Mouse (Mus musculus): Measurements from ENCODE around the gene Fam83g.

The Fam83g gene

GRCm38 (mm10) chr11:61652216-61652615 lies 31.7 kb upstream of the Fam83g start:
- no peak for DNase-seq (ENCODE audit: low read depth, low spot score)

GRCm38 (mm10) chr11:61652686-61653447 lies 31.0 kb upstream of the Fam83g start, which contains the start of gene Grap:
Gene Grap (plus strand): TSS chr11:61653265.
- DNase-seq (ENCODE audit: low read depth, low spot score): no peak

- no peak for DNase-seq (ENCODE audit: low read depth, low spot score)
These were observed 30.3 kb upstream of the Fam83g start for GRCm38 (mm10) chr11:61653568-61653967.

DNA sequence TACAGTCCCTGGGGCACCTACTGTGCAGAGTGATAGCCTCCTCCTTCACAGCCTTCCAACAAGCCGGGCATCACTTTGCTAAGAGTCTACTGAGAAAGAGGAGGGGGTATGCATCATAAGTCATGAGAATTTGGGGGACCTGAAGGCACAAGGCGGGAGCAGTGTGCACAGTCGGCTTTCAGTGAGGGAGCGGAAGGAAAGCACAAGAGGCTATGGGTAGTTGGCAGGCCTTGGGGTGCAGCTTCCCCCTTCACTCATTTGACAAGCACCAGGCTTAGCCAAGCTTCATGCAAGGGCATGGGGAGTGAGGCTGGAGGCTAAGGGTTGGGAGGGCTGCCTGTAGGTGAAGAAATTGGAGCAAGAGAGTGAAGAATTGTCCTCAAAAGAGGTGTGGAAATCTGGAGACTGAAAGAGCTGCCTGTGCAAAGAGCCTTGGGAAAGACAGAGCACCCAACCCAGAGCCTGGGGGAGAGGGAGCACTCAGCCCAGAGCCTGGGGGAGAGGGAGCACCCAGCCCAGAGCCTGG lies 29.0 kb upstream of the Fam83g start:
- DNase-seq (ENCODE audit: low read depth, low spot score): no peak

- no peak for DNase-seq (ENCODE audit: low read depth, low spot score)
These were observed 28.2 kb upstream of the Fam83g start for GRCm38 (mm10) chr11:61655649-61656048.

DNA sequence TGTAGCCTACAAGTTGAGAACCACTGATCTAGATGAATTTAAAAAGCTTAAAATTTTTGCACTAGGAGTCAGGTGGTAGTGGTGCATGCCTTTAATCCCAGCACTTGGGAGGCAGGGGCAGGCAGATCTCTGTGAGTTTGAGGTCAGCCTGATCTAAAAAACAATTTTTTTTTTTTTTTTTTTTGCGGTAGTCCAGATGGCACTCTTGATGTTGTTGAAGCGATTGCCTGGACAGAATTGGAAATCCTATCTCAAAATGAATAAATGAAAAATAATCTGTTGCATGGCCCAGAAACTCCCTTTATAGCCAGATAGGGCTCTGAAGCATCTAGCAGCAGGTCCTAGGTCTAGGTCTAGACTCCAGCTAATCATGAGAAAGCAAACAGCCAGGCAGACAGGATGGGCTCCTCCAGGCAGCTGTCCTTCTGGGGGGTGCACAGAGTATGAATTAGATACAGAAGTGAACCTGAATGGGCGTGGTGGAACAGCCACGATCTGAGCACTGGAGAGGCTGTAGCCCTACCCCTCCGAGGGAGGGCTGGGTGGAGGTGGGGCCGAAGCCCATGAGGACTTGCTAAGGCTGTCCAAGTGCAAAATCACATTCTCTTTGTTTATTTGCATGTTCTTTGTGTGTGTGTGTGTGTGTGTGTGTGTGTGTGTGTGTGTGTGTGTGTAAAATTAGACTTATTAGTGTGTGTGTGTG lies 27.6 kb upstream of the Fam83g start:
- DNase-seq (ENCODE audit: low read depth, low spot score): no peak

- no peak for DNase-seq (ENCODE audit: low read depth, low spot score)
These were observed 26.5 kb upstream of the Fam83g start for GRCm38 (mm10) chr11:61657432-61657831.

DNA sequence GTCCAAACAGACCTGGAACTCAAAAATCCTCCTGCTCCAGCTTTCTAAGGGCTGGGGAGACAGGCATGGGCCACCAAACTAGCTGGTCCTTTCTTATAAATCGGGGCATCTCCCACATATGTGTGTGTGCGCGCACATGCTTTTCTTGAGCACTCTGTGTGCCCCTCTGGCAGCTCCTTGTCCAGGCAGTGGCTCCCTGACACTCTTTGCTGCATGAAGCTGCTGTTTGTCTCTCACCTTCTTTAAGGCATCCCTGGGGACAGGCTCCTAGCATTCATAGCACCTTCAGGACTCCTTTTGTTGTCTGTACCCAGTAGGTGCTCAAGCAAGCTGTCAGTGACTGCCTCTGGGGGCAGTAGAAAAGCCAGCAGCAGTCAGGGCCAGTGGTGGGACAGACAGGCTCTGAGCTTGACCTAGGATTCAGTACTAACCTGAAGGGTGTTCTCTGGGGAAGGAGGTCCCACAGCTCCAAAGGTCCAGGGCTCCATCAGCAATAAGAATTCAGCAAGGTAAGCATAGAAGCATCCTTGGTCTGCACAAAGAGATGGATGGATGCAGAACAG lies 25.4 kb upstream of the Fam83g start:
- no peak for DNase-seq (ENCODE audit: low read depth, low spot score)

DNA sequence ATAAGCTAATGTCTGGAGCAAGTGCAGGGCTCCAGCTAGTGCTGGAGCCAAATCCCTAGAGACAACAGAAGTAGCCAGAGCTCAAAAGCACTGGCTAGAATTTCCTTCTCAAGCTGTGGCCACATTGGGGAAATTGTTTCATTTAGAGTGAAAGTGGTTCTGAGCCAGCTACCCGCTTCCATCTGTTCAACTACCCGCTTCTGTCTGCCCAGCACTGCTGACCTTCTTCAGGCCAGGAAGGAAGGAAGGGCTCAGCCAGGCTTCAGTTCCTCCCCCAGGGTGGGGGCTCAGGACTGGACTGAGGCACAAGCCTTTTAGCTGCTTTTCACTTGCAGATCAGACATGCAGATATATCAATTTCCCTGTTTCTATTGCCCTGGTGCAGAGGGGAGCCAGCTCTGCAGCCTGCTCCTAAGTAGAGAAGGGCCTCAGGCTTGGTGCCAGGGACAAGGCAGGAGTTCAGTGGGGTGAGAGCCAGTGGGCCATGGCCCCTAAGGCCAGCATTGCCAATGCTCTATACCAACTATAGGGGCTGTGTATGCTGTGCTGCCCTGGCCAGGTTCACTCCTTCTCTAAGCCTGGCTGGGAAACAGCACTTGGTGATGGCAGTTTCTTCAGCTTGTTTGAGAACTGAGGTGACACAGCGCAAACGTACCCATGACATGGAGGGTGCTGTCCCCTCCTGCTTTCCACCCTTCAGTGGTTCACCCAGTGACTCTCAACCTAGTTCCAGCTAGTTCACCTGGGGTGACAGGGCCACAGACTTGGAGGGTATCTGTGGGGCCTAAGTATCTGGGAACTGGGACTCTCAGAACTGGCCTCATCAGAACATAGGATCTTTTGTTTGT lies 24.7 kb upstream of the Fam83g start:
- no peak for DNase-seq (ENCODE audit: low read depth, low spot score)

- no peak for DNase-seq (ENCODE audit: low read depth, low spot score)
These were observed 23.9 kb upstream of the Fam83g start for GRCm38 (mm10) chr11:61660001-61660400.

- DNase-seq (ENCODE audit: low read depth, low spot score): no peak
These were observed 23.0 kb upstream of the Fam83g start for GRCm38 (mm10) chr11:61660806-61661392.

- DNase-seq (ENCODE audit: low read depth, low spot score): no peak
These were observed 21.7 kb upstream of the Fam83g start for GRCm38 (mm10) chr11:61662189-61662588.

DNA sequence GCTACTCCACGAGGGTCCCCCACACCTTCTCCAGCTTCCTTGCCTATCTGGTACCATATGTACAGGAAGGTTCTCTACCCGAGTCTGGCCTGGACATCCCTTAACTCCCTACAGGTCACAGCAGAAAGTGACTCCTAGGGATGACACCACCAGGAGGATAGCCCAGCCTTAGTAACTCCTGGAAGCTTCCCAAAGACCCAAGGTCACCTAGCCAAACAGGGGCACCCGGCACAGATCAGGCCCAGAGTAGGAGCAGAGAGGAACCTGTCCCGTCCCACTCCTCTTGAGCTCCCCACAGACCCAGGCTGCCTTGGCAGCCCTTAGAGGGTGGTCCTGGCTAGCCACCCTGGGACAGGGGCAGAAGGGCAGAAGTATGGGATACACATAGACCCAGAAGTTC lies 18.5 kb upstream of the Fam83g start:
- no peak for DNase-seq (ENCODE audit: low read depth, low spot score)

DNA sequence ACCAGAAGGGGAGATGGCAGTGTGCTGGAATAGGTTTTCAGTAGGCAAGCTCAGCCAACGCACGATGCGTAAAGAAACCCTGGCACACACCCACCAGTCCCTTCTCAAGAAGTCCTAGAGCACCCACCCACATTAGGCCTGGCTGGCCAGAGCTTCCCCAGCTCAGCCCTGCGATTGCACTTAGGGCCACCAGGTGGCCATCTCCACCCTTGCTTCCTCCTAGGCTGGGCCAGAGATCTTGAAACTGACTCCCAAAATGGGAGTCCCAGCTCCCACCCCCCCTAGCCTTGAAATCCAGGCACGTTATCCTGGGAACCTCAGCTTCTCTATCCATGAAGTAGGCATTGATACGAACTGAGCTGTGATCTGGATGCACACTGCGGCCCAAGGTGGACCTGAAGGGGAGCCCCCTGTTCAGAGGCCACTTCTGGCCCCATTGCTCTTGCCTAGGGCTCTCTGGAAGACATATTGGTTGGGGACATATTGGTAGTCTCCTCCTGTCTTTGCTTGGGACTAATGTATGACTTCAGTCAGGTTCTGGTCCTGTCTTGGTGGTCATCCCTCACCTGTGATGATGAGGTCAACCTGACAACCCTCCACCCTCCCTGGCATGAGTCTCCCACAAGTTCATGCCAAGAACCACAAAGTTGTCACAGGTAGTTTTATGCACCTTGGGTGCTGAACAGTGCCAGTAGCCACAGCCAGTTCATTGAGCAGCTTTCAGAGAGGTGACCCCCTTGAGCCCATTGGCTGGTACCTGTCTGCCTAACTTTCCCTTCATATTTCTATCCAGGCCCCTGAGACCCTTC lies 17.7 kb upstream of the Fam83g start:
- DNase-seq (ENCODE audit: low read depth, low spot score): no peak

DNA sequence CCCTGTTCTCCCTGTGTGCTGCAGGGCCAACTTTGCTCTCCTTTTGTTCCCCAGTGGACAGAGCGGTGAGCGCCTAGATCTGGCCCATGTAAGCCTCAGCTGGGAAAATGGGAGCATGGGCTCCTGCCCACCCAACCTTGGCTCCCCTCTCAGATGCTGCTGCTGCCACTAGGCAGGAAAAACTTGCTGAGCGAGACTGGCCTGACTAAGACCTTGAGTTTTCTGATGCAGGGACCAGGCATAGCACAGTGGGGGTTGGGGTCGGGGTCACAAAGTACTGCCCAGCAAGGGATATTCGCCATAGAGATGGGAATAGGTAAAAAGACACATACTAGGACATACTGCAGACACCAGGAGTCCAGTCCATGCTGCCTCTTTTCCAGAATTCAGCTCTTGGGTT lies 16.6 kb upstream of the Fam83g start:
- DNase-seq (ENCODE audit: low read depth, low spot score): no peak

- no peak for DNase-seq (ENCODE audit: low read depth, low spot score)
These were observed 16.1 kb upstream of the Fam83g start for GRCm38 (mm10) chr11:61667782-61668181.

GRCm38 (mm10) chr11:61669492-61670490 lies 14.1 kb upstream of the Fam83g start:
- no peak for DNase-seq (ENCODE audit: low read depth, low spot score)

DNA sequence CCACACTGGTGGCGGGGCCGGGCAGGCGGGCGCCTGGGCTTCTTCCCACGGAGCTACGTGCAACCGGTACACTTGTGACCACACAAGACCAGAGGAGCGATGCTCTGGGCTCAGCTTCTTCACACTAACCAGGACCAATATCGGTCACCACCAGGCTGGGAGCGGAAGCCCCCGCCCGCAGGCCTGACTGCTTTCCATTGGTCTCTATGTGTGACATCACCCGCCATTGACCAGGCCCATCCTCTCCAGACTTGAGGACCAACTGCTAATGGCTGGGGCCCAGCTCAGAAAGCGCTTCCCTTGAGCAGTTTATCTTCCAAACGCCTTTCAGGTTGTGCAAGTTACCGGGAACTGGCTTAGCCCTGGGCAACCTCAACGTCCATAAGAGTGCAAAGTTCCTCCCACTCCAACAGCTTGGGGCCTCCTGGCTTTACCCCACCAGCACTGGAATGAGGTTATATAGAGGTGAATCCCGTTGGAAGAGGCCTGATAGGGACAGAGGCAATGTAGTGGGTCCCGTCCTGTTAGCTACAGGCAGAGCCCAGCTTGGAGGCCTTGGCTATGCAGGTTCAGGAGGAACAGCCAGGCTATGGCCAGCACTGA lies 12.0 kb upstream of the Fam83g start:
- no peak for DNase-seq (ENCODE audit: low read depth, low spot score)

DNA sequence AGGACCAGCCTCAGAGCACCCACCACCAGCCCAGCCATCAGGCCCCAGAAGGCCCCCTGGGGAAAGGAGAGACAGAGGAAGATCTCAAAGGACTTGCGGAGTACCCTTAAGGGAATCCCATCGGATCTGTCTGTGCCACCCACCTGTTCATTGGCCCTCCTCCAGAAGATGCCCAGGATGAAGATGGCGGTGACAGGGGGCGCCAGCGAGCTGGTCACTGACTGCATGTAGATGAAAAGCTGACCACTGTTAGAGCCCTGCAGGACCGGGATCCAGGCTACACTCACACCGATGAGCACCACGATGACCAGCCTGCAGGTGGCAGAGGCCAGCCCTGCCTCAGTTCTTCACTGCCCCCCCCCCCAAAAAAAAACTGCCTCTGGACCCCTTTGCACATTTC lies 10.2 kb upstream of the Fam83g start:
- DNase-seq (ENCODE audit: low read depth, low spot score): no peak
